Mouse (Mus musculus) ES-Bruce4 (cell line): Measurements from ENCODE around the gene Tent5a.

ENCODE experiments used
- CTCF ChIP-seq: IDR thresholded peaks from one replicate; pipeline ENCODE4 v1.8.1; 2011; ENCODE audit warnings: low read depth, low read length
- EP300 ChIP-seq: IDR thresholded peaks from 2 replicates; pipeline ENCODE4 v1.6.1; 2011; ENCODE audit warnings: low read depth, low read length; ENCODE audit not compliant: insufficient read depth
- POLR2A ChIP-seq: IDR thresholded peaks from one replicate; pipeline ENCODE4 v1.8.1; 2011; ENCODE audit warnings: low read length; ENCODE audit not compliant: insufficient read depth

DNA sequence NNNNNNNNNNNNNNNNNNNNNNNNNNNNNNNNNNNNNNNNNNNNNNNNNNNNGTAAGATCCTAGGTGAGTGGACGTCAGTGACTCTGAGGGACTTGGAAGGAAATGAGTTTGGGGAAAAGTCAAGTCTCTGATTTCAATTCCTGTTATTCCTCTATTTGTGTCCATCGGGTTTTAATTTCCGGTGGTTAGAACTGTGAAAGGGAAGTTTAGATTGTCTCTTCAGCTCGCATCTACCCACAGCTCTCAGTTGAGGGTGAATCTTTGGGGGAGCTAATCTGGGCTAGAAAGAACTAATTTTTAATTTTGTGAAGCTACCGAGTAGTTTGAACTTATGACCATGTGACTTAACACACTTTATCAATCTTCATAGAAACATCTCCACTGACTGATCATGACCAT is 42.4 kb upstream of the Tent5a start:
- TF ChIP-seq EP300: no peak
- TF ChIP-seq CTCF: no peak
- no peak for TF ChIP-seq POLR2A
